18 mouse cellular contexts compared by ENCODE assay signal in genomic region chr5:123201523-123201892, GRCm38 (mm10). TPM values are rescaled to one million over a fixed set of nuclear protein-coding genes. Genes with fewer than 3 reads are reported as not detected.
DNase-seq lines count a peak whose midpoint lies in the region; ATAC-seq and TF ChIP-seq lines count a peak whose summit lies in the region.
"Had no signal": no experiment of that assay in that cellular context is flagged by ENCODE, and none has a peak within 500 bp of the region (broad histone marks: within the 10 kb centered on the region; RNA-seq: fewer than 3 reads in every experiment).

No protein-coding gene starts in this region.

- no peak for ATAC-seq in kidney, embryonic 16.5 days (ENCODE audit: low FRiP score, low TSS enrichment)
- ATAC-seq in liver, postnatal 0 days = peak; percentile 79
- ATAC-seq in lung, postnatal 0 days = no peak

- no peaks in the 10 kb centered on the region for H3K27me3 ChIP-seq in kidney, embryonic 16.5 days (ENCODE audit: insufficient read depth, low read length)
- no peaks in the 10 kb centered on the region for H3K27me3 ChIP-seq in liver, postnatal 0 days (ENCODE audit: insufficient read depth, low read length)
- no peaks in the 10 kb centered on the region for H3K27me3 ChIP-seq in lung, postnatal 0 days (replicated peaks; ENCODE audit: insufficient read depth, low read length)
- H3K27me3 ChIP-seq: embryonic facial prominence, embryonic 13.5 days; hindbrain, embryonic 13.5 days had no signal

- H3K4me1 ChIP-seq in kidney, embryonic 16.5 days (ENCODE audit: insufficient read depth, low read length) = no peaks in the 10 kb centered on the region
- H3K4me1 ChIP-seq in liver, postnatal 0 days (ENCODE audit: insufficient read depth) = peaks cover 23% of the 10 kb centered on the region
- H3K4me1 ChIP-seq in lung, postnatal 0 days (ENCODE audit: insufficient read depth, low read depth, low read length) = no peaks in the 10 kb centered on the region
- H3K4me1 ChIP-seq: embryonic facial prominence, embryonic 13.5 days; forebrain, embryonic 10.5 days; hindbrain, embryonic 13.5 days had no signal

- H3K4me3 ChIP-seq in kidney, embryonic 16.5 days (ENCODE audit: low read length) = no peak overlapping the region
- H3K4me3 ChIP-seq in liver, postnatal 0 days (ENCODE audit: low read depth, low read length) = no peak overlapping the region
- H3K4me3 ChIP-seq in lung, postnatal 0 days (ENCODE audit: low read depth, low read length) = no peak overlapping the region
- H3K4me3 ChIP-seq: embryonic facial prominence, embryonic 13.5 days; forebrain, embryonic 10.5 days; hindbrain, embryonic 13.5 days had no signal

- no peaks in the 10 kb centered on the region for H3K36me3 ChIP-seq in kidney, embryonic 16.5 days (ENCODE audit: insufficient read depth, low read length)
- no peaks in the 10 kb centered on the region for H3K36me3 ChIP-seq in liver, postnatal 0 days (replicated peaks; ENCODE audit: insufficient read depth, low read length)
- no peaks in the 10 kb centered on the region for H3K36me3 ChIP-seq in lung, postnatal 0 days (ENCODE audit: insufficient read depth, low read length)
- H3K36me3 ChIP-seq: embryonic facial prominence, embryonic 13.5 days; forebrain, embryonic 10.5 days; hindbrain, embryonic 13.5 days had no signal

- TF ChIP-seq EP300 in liver, postnatal 0 days (IDR thresholded peaks at IDR 0.05; ENCODE audit: low read depth) = no peak; the same call in 1 of the 2 replicates
- TF ChIP-seq EP300 in lung, postnatal 0 days (IDR thresholded peaks at IDR 0.05) = no peak

- DNase-seq in cerebellum, postnatal 14 days = peak; percentile 18 to 46
- DNase-seq in cerebellum, adult 9-11 months = no peak
- peak; percentile 78 for DNase-seq in kidney, adult 9 months
- DNase-seq in liver = peak; percentile 17
- DNase-seq in liver, postnatal 0 days = peak; percentile 51
- DNase-seq in embryo, embryonic 11 days = no peak
- DNase-seq in lung, postnatal 0 days (ENCODE audit: low spot score) = no peak
- DNase-seq: adrenal gland, adult 8-10 months; right cerebral cortex, postnatal 4 days had no signal

- WGBS in kidney, embryonic 16.5 days = 79% methylated on average over 7 of the region's 7 CpGs
- WGBS in liver, postnatal 0 days (ENCODE audit: insufficient replicate concordance) = 61% methylated on average over 7 of the region's 7 CpGs
- 54% methylated on average over 7 of the region's 7 CpGs for WGBS in lung, postnatal 0 days

- H3K9ac ChIP-seq in kidney, embryonic 16.5 days (replicated peaks; ENCODE audit: low read length) = no peak overlapping the region
- 0 out of 2 replicates have a peak overlapping the region, but pooled peaks have one; percentile 5 for H3K9ac ChIP-seq in liver, postnatal 0 days (replicated peaks)
- no peak overlapping the region for H3K9ac ChIP-seq in lung, postnatal 0 days (replicated peaks; ENCODE audit: low read depth)
- H3K9ac ChIP-seq: embryonic facial prominence, embryonic 13.5 days; hindbrain, embryonic 13.5 days had no signal

- H3K9me3 ChIP-seq in kidney, embryonic 16.5 days (ENCODE audit: low read length) = no peaks in the 10 kb centered on the region
- H3K9me3 ChIP-seq in liver, postnatal 0 days (ENCODE audit: low read length) = no peaks in the 10 kb centered on the region
- H3K9me3 ChIP-seq in lung, postnatal 0 days (ENCODE audit: low read length) = no peaks in the 10 kb centered on the region
- H3K9me3 ChIP-seq: embryonic facial prominence, embryonic 13.5 days; hindbrain, embryonic 13.5 days had no signal

- no peak overlapping the region for H3K4me2 ChIP-seq in kidney, embryonic 16.5 days (replicated peaks; ENCODE audit: low read depth, low read length)
- peak overlapping the region; percentile 23; the same call in 1 of the 2 replicates for H3K4me2 ChIP-seq in liver, postnatal 0 days (ENCODE audit: low read depth, low read length)
- no peak overlapping the region for H3K4me2 ChIP-seq in lung, postnatal 0 days (replicated peaks; ENCODE audit: low read depth, low read length)
- H3K4me2 ChIP-seq: embryonic facial prominence, embryonic 13.5 days; hindbrain, embryonic 13.5 days had no signal

- TF ChIP-seq CTCF in liver, postnatal 0 days (IDR thresholded peaks at IDR 0.05; ENCODE audit: low read depth) = no peak
- no peak for TF ChIP-seq CTCF in lung, postnatal 0 days (IDR thresholded peaks at IDR 0.05)

- no peak overlapping the region for H3K27ac ChIP-seq in kidney, embryonic 16.5 days (ENCODE audit: low read length)
- H3K27ac ChIP-seq in liver, postnatal 0 days (ENCODE audit: low read depth) = peak overlapping the region; percentile 90
- no peak overlapping the region for H3K27ac ChIP-seq in lung, postnatal 0 days (ENCODE audit: low read length)
- H3K27ac ChIP-seq: embryonic facial prominence, embryonic 13.5 days; forebrain, embryonic 10.5 days; hindbrain, embryonic 13.5 days; kidney, postnatal 0 days had no signal

RNA-seq across cellular contexts. Expression of gene Hpd, which starts 19.0 kb away (rescaled TPM):
- polyA plus RNA-seq in kidney, embryonic 16.5 days (2015; fragmentation: Nextera tagmentation; extraction: Ambion mirVana) = 0.23 and 0.29 TPM in 2 replicates
- 638 and 713 TPM in 2 replicates for polyA plus RNA-seq in liver, postnatal 0 days (2015; fragmentation: Nextera tagmentation; extraction: Ambion mirVana)
- polyA plus RNA-seq in lung, postnatal 0 days (2015; fragmentation: Nextera tagmentation; extraction: Ambion mirVana) = 0.19 TPM in 1 of 2 replicates, not detected in the other
- polyA plus RNA-seq: brain, embryonic 14.5 days; cortical plate, adult 2 months; embryonic facial prominence, embryonic 13.5 days; hindbrain, embryonic 13.5 days; limb, embryonic 14.5 days; neural tube, embryonic 14.5 days had no signal

RNA-seq across cellular contexts. Expression of gene Psmd9, which starts 32.3 kb away (rescaled TPM):
- 86.9 and 87.9 TPM in 2 replicates for polyA plus RNA-seq in kidney, embryonic 16.5 days (2015; fragmentation: Nextera tagmentation; extraction: Ambion mirVana)
- polyA plus RNA-seq in liver, postnatal 0 days (2015; fragmentation: Nextera tagmentation; extraction: Ambion mirVana) = 116 and 120 TPM in 2 replicates
- 61.3 and 62.0 TPM in 2 replicates for polyA plus RNA-seq in lung, postnatal 0 days (2015; fragmentation: Nextera tagmentation; extraction: Ambion mirVana)

RNA-seq across cellular contexts. Expression of gene Wdr66, which starts 50.4 kb away (rescaled TPM):
- 1.5 and 1.7 TPM in 2 replicates for polyA plus RNA-seq in kidney, embryonic 16.5 days (2015; fragmentation: Nextera tagmentation; extraction: Ambion mirVana)
- polyA plus RNA-seq in liver, postnatal 0 days (2015; fragmentation: Nextera tagmentation; extraction: Ambion mirVana) = 0.06 and 0.21 TPM in 2 replicates
- polyA plus RNA-seq in lung, postnatal 0 days (2015; fragmentation: Nextera tagmentation; extraction: Ambion mirVana) = 1.9 and 2.5 TPM in 2 replicates

RNA-seq across cellular contexts. Expression of gene Setd1b, which starts 59.5 kb away (rescaled TPM):
- polyA plus RNA-seq in kidney, embryonic 16.5 days (2015; fragmentation: Nextera tagmentation; extraction: Ambion mirVana) = 8.4 and 11.0 TPM in 2 replicates
- polyA plus RNA-seq in liver, postnatal 0 days (2015; fragmentation: Nextera tagmentation; extraction: Ambion mirVana) = 3.6 and 4.3 TPM in 2 replicates
- polyA plus RNA-seq in lung, postnatal 0 days (2015; fragmentation: Nextera tagmentation; extraction: Ambion mirVana) = 6.2 and 7.2 TPM in 2 replicates

Comparison
In these comparisons a context has a peak if more than half of its experiments do, and no peak if none do; other contexts are left out.
1. DNase-seq: peak in cerebellum, postnatal 14 days (2 of 2), kidney, adult 9 months (single experiment), liver (single experiment) and liver, postnatal 0 days (single experiment); none in cerebellum, adult 9-11 months (single experiment), embryo, embryonic 11 days (single experiment) and lung, postnatal 0 days (single experiment).
2. RNA of gene Hpd, which starts 19.0 kb away (polyA plus RNA-seq): 638 to 713 TPM in liver, postnatal 0 days; 0.23 to 0.29 TPM in kidney, embryonic 16.5 days and 0.19 TPM in lung, postnatal 0 days; every median in the first group is over 100 times any median in the second.